Mouse (Mus musculus): ENCODE results near the gene Lrrc10. TPM values are rescaled to one million over a fixed set of nuclear protein-coding genes. Genes with fewer than 3 reads are reported as not detected.
"Not testable (repeated sequence)": the region's sequence is repeated elsewhere in the genome, so short reads cannot be mapped to it uniquely, and the experiment has no call there.

Gene Lrrc10
- total RNA-seq, 2 experiments from 2014 or later, result not detected

DNA sequence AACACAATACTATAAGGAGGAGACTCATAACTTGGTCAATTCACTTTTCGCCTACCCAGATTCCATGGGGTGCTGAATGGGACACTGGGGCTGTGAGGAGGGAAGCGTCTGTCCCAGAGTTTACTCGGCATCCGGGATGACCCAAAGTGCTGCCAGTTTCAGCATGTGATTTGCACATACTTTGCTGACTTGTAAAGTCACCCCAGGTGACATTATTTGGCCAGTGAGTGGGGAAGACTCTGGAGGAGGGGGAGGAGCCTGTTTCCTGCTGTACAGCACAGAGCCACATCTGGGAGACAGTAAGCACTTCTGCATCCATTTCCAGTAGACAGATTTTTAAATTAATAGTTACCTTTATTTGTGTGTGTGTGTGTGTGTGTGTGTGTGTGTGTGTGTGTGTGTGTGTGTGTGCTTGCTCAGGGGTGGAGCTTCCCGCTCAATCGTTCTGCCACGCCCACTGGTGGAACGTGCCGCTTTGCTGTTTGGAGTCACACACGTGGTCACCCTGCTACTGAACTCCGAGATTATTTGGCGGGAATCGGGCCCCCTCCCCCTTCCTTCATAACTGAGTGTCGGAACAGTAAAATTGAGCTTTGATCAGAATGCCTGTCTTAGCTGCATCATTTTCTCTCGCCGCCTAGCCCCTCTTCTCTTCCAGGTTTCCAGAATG, 1.5 kb upstream of the Lrrc10 start:
- not testable (repeated sequence) for DNase-seq (ENCODE audit: low spot score in 2 of 2)

DNA sequence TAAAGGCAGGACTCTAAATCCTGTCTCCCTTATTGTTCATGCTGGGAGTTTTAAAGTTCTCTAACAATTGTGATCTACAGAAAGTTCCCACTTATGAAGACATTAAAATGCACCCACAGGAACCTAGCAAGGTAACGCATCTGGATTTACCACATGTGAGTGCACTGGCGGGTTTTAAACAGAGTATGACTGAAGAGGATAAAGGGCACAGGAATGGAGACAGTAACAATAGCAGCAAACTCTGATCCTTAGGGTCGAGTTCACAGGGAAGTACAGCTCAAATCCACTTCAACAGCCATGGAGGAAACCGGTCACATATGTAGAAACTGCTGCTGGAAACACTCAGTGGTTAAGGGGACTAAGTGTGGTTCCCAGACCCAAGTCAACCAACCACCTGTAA, 4.1 kb downstream of the Lrrc10 start:
- no peak for DNase-seq (ENCODE audit: low spot score in 2 of 2)

DNA sequence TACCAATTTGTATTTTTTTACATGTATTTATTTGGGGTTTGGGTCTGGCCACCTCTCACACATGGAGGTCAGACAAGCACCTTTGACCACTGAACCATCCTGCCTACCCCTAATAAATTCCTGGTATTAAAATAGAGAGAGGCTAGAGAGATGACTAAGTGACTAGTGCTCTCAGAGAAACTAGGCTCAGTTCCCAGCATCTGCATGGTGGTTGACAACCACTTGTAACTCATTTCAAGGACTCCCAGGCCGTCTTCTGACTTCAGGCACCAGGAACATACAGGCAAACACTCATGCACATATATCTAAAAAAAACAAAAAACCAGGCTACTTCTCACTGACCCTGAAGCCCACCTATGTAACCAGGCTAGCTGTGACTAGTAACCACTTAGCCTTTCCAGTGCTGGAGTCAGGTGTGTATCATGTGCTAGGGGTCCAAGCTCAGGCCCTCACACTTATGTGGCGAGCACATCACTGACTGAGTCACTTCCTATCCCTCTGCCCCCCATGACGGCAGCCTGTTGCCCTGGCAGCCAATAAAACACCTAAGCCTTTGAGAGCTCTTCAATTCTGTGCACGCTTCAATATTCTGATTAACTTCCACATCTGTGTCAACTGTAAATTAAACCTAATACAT, 4.9 kb downstream of the Lrrc10 start:
- DNase-seq (ENCODE audit: low spot score in 2 of 2), result no peak

DNA sequence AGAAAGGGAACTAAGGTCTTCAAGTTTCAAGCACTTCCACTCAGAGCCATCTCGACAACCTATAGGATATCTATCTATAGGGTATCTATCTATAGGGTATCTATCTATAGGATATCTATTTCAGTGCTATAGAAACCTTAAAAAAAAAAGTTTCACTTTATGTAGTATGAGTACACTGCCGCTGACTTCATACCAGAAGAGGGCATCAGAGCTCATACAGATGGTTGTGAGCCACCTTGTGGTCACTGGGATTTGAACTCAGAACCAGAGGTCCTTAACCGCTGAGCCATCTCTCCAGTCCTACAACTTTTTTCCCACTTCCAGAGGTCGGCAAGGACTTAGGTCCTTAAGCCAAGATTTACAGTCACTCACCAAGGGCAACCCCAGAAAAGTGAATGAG, 10.5 kb downstream of the Lrrc10 start:
- DNase-seq (ENCODE audit: low spot score in 2 of 2), result no peak

DNA sequence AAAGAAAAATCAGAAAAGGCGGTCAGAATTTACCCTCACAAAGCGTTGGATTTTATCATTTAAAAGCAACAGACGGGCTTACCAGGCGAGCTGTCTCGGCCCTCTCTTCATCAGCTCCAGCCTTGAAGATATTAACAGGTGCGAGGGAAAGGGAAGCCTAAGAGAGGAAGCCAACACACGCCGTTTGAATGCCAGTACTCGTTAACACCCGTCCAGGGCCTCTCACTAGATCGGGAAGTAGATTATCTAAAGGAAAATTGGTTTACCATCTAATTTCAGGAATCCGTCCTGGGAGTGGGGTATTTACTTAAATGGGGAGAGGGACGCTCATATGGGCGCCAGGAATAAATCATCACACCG, 17.7 kb downstream of the Lrrc10 start:
- DNase-seq (ENCODE audit: low spot score in 2 of 2), result no peak

DNA sequence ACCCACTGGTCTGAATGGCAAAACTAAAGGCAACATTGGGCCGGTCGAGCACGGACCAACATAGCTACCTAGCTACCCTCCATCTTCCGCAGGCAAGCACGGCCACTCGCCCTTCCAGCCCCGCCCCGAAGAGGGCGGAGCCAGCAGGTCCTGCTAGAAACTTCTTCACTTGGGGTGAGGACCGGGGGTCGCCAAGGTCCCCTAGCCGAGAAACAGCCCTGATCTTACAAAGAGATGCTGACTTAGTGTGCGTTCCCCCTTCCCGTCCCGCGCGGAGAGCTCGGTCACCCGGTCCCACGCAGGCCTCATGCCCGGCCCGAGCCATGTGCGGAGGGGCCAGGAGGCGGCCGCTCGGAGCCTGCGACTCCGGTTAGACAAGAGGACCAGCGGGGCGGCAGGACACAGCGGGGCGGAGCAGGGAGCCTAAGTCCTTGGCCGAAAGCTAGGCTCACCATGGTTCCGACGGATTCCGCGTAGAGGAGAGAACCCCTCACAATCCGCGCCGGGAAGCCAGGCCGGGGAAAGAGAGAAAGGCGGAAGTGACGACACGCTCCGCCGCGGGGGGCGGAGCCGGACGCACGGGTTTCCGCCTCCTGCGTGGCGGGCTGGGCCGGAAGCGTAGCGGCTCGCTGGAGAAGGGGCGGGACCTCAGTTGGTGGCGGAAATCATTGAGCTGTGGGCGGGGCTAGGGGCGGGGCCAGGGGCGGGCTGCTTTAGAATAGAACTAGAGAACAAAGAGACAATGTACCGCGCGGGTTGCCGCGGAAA, 18.3 kb downstream of the Lrrc10 start, which contains the start of gene Cct2:
Gene Cct2, minus strand, starts transcription at position 561 of the 768 bp plus-strand sequence.
- DNase-seq (ENCODE audit: low spot score in 2 of 2), result peak; percentile 87 to 90

DNA sequence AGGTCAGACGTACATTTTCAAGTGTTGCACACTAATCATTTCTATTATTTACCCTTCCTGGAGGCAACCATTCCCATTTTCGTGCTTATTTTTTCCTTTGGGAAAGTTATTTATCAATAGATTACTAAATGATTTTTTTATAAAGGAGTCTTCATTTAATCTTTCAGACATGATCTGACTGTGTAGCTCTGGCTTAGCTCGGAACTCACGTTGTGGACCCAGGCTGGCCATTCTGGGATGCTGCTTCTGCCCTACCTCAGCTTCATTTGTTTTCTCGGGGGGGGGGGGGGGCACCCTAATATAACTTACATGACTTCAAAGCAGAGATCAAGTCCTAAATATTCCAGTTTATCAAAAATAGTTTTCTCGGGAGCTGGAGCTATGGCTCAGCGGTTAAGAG, 18.9 kb downstream of the Lrrc10 start:
- DNase-seq (ENCODE audit: low spot score in 2 of 2), result no peak

DNA sequence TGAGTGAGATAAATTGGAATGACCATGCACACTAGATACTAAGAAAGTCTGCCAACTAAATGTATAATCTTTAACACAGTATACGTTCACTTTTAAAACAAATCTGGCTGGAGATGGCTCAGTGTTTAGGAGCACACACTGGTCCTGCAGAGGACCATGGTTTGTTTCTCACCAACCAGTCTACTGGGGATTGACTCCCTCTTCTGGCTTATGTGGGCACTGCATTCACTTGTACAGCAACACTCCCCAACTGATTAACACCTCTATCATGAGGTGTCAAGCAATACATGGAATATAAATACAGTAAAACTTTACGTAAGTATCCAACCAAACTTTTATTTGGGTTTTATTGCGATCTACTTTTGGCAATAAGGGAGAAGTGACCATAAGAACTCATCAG, 24.0 kb downstream of the Lrrc10 start:
- no peak for DNase-seq (ENCODE audit: low spot score in 2 of 2)

DNA sequence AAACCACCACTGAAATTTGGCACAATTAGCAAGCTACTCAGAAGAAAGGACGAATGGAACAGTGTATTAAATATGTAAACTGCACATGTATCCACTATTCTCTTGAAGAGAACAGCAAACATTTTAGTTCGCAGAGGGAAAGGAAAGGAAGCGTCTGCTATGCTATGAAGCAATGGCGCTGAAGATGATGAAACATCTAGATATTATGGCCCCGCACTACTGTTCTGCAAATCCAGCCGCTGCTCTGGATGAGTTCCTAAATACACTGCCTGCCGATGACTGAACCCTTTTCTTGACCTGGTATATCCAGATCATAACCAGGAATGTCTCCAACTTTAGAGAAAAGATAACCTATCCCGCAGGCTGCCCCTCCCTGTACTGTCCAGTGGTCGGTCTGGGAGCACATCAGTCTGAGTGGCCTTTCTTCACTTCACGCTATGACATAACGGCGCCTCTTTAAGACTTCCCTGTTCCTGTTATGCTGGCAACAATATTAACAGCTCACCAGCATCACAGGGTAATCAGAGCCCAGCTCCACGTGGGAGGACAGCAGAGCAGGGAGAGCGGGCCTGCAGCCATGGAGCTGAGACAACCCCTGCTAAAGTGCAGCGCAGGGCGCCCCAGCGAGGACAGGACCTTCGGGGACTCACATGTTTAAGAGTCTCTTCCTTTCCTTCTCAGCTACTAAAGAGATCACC, 27.2 kb downstream of the Lrrc10 start:
- DNase-seq (ENCODE audit: low spot score in 2 of 2), result no peak

DNA sequence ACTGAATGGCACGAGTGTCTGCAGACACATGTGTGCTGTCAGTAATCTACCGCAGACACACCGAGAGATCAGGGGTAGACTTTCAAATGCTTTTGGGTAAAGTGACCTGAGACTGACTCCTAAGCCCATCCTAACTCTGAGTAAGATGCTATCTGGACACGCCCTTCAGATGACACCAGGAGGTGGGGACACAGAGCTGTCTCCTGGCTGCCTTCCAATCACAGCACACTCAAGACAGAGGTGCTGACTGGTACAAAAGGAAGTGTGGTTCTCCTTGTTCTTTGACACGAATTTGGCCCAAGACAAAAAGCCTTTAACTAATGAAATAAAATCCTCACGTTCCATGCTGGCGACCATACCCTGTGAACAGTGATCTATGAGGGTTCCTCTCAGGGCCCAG, 28.0 kb downstream of the Lrrc10 start:
- DNase-seq (ENCODE audit: low spot score in 2 of 2), result no peak

DNA sequence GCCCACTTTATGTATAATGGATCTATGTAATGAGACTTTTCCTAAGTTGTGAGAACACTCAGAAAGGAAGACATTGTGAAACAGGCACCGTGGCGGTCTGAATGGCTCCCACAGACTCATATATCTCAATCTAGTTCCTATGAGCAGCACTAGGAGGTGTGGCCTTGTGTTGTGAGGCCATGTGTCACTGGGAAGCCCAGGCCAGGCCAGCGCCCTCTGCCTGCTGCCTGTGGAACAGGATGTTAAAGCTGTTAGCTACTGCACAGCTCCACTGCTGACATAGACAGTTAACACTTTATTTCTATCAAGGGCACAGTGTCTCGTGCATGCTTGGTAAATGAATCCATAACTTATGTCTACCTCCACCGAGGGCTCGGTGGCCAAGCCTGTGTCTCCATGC, 33.1 kb downstream of the Lrrc10 start:
- DNase-seq (ENCODE audit: low spot score in 2 of 2), result no peak

DNA sequence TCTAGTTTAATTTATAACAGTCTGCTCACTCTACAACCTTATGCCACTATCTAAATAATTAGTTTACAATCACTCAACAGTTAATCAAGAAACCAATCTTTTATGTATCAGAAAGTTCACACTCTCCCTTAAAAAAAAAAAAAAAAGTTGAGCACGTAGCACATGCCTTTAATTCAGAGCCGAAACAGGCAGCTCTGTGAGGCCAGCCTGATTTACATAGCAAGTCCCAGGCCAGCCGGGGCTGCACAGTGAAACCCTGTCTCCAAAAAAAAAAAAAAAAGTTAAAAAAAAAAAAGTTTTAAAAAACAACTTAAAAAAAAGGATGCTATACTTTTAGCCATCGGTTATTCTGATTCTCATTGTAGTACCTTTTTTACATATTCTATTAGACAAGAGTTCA, 36.2 kb downstream of the Lrrc10 start:
- DNase-seq (ENCODE audit: low spot score in 2 of 2), result no peak

DNA sequence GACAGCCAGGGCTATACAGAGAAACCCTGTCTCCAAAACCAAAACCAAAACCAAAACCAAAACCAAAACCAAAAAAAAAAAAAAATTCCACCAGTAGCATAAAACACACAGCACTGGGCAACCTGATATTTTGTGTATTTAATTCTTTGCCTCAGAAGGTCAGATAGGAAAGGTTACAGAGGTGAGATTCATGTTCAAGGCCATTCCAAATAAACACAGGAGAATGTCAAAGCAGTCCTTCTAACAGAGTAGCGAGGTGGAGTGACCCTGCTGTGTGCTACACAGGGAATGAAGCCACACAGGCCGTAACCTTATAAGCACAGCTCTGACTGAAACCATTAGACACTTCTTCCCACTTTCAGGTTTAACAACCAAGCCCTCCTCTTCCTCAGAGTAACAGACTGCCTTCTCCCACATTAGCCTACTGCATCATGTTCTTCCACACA, 36.8 kb downstream of the Lrrc10 start:
- no peak for DNase-seq (ENCODE audit: low spot score in 2 of 2)

DNA sequence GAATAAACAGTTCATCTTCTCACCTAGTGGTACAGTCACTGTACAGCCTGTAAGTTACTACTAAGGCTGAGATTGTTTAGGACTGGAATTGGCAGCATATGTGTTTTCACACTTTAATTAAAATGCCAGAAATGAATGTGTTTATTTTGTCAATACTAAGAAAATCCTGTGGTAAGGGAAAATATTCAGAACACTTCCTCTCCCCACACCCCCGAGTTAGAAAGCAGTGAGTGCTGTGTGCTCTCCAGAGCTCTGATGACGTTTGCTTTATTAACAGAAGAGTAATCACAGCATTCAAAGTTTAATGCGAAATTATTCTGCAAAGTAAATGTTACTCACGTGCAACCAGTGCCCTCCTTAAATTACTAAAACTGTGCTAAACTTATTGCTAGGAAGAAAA, 44.5 kb downstream of the Lrrc10 start:
- DNase-seq (ENCODE audit: low spot score in 2 of 2), result no peak

DNA sequence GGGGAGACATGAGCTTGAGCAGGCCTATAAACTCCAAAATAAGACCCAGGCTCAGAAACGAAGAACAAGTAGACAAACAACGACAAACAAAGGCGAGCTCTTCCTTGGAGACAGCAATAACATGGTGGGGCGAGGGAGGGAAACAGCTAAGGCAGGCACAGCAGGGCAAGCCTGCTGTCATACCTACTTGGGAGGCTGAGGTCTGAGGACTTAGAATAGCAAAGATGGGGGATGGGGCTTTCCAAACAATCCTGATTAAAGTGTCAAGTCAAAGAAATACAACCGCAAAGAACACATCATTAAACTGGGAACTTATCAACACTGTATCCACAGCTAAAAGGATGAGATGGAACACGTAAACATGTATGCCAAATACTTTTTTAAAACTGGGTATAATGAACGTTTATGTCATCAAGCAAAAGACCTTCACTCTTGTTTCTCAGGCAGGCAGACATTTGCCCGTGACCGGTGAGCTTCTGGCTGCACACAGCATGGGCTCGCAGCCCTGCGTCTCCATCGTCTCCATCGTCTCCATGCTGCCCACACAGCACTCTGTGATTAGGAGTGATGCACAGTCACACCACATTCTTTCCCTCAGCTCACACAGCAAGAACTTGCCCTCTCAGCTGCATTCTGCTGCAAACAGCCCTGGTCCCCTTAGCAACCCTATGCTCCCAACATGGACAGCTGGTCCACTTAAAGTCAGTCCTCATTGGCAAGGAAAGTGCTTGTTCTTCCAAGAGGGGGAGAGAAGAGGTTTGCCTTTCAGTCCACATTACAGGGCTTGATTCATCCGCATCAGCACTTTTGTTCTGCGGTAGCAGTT, 49.6 kb downstream of the Lrrc10 start:
- peak; percentile 14 to 21 for DNase-seq (ENCODE audit: low spot score in 2 of 2)

DNA sequence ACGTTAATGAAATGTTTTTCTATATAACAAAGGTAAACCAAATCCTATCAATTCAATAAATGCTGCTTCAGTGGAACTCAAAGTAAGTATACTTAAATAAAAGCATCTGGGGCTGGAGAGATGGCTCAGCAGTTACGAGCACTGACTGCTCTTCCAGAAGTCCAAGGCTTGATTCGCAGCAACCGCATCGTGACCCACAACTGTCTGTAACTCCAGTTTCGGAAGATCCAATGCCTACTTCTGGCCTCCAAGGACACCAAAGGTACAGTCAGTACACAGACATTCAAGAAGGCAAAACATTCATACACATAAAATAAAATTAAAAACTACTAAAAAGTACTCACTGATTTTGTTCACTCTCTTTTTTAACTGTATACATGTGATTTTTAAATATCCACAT, 51.0 kb downstream of the Lrrc10 start:
- DNase-seq (ENCODE audit: low spot score in 2 of 2), result no peak

Other genes with a start within 250 kb of the Lrrc10 start
- under 1 TPM; 0.14 TPM for gene Myrfl, start 148.4 kb upstream of the Lrrc10 start, total RNA-seq (2021)
- 10 to 100 TPM; 43.3 to 44.8 TPM for gene Rab3ip, start 94.6 kb upstream of the Lrrc10 start, total RNA-seq (2021)
- gene Gm10271, start 72.7 kb upstream of the Lrrc10 start, total RNA-seq (2021), result not detected
- gene Best3, start 59.0 kb upstream of the Lrrc10 start, total RNA-seq (2021), result under 1 TPM; 0.19 to 0.26 TPM
- 100 to 1,000 TPM; 158 to 165 TPM for gene Cct2, start 18.5 kb downstream of the Lrrc10 start, total RNA-seq (2021)
- gene Frs2, start 103.2 kb downstream of the Lrrc10 start, total RNA-seq (2021), result 10 to 100 TPM; 34.9 to 36.5 TPM
- 10 to 100 TPM; 47.1 to 50.0 TPM for gene Yeats4, start 179.2 kb downstream of the Lrrc10 start, total RNA-seq (2021)
- gene 9530003J23Rik, start 193.4 kb downstream of the Lrrc10 start, total RNA-seq (2021), result not detected
- gene Lyz2, start 237.0 kb downstream of the Lrrc10 start, total RNA-seq (2021), result 10 to 100 TPM; 18.8 to 20.3 TPM
- 1 to 10 TPM; 1.7 to 2.2 TPM for gene Lyz1, start 247.5 kb downstream of the Lrrc10 start, total RNA-seq (2021)